Mouse (Mus musculus): ENCODE data around the gene Mcts2. TPM values are rescaled to one million over a fixed set of nuclear protein-coding genes. Genes with fewer than 3 reads are reported as not detected.

The Mcts2 gene
- total and polyA plus RNA-seq, 3 experiments: 2.7 to 3.0 TPM; not detected in 1

Other genes with a start within 250 kb of the Mcts2 start
- gene Defb23, start 222.4 kb upstream of the Mcts2 start, total RNA-seq (2012; rRNA removed): not detected in 2 replicates
- not detected for gene Defb23, start 222.4 kb upstream of the Mcts2 start, polyA plus RNA-seq (2012; ENCODE audit: insufficient read depth in 1 of 2, insufficient read length in 2 of 2, low read depth in 1 of 2, low replicate concordance in 2 of 2, missing spikeins in 1 of 2)
- not detected in 2 replicates for gene Defb20, start 210.0 kb upstream of the Mcts2 start, total RNA-seq (2012; rRNA removed)
- not detected for gene Defb20, start 210.0 kb upstream of the Mcts2 start, polyA plus RNA-seq (2012; ENCODE audit: insufficient read depth in 1 of 2, insufficient read length in 2 of 2, low read depth in 1 of 2, low replicate concordance in 2 of 2, missing spikeins in 1 of 2)
- not detected in 2 replicates for gene Defb22, start 196.9 kb upstream of the Mcts2 start, total RNA-seq (2012; rRNA removed)
- gene Defb22, start 196.9 kb upstream of the Mcts2 start, polyA plus RNA-seq (2012; ENCODE audit: insufficient read depth in 1 of 2, insufficient read length in 2 of 2, low read depth in 1 of 2, low replicate concordance in 2 of 2, missing spikeins in 1 of 2): not detected
- gene Defb26, start 175.3 kb upstream of the Mcts2 start, total RNA-seq (2012; rRNA removed): not detected in 2 replicates
- gene Defb26, start 175.3 kb upstream of the Mcts2 start, polyA plus RNA-seq (2012; ENCODE audit: insufficient read depth in 1 of 2, insufficient read length in 2 of 2, low read depth in 1 of 2, low replicate concordance in 2 of 2, missing spikeins in 1 of 2): not detected
- gene Defb28, start 168.8 kb upstream of the Mcts2 start, total RNA-seq (2012; rRNA removed): not detected in 2 replicates
- gene Defb28, start 168.8 kb upstream of the Mcts2 start, polyA plus RNA-seq (2012; ENCODE audit: insufficient read depth in 1 of 2, insufficient read length in 2 of 2, low read depth in 1 of 2, low replicate concordance in 2 of 2, missing spikeins in 1 of 2): not detected
- not detected in 2 replicates for gene Defb29, start 146.9 kb upstream of the Mcts2 start, total RNA-seq (2012; rRNA removed)
- not detected for gene Defb29, start 146.9 kb upstream of the Mcts2 start, polyA plus RNA-seq (2012; ENCODE audit: insufficient read depth in 1 of 2, insufficient read length in 2 of 2, low read depth in 1 of 2, low replicate concordance in 2 of 2, missing spikeins in 1 of 2)
- not detected in 2 replicates for gene Gm17416, start 117.7 kb upstream of the Mcts2 start, total RNA-seq (2012; rRNA removed)
- gene Gm17416, start 117.7 kb upstream of the Mcts2 start, polyA plus RNA-seq (2012; ENCODE audit: insufficient read depth in 1 of 2, insufficient read length in 2 of 2, low read depth in 1 of 2, low replicate concordance in 2 of 2, missing spikeins in 1 of 2): not detected
- gene Defb21, start 114.3 kb upstream of the Mcts2 start, total RNA-seq (2012; rRNA removed): not detected in 2 replicates
- gene Defb21, start 114.3 kb upstream of the Mcts2 start, polyA plus RNA-seq (2012; ENCODE audit: insufficient read depth in 1 of 2, insufficient read length in 2 of 2, low read depth in 1 of 2, low replicate concordance in 2 of 2, missing spikeins in 1 of 2): not detected
- gene Defb19, start 106.7 kb upstream of the Mcts2 start, total RNA-seq (2012; rRNA removed): not detected in 2 replicates
- not detected for gene Defb19, start 106.7 kb upstream of the Mcts2 start, polyA plus RNA-seq (2012; ENCODE audit: insufficient read depth in 1 of 2, insufficient read length in 2 of 2, low read depth in 1 of 2, low replicate concordance in 2 of 2, missing spikeins in 1 of 2)
- not detected in 2 replicates for gene Defb45, start 87.6 kb upstream of the Mcts2 start, total RNA-seq (2012; rRNA removed)
- not detected for gene Defb45, start 87.6 kb upstream of the Mcts2 start, polyA plus RNA-seq (2012; ENCODE audit: insufficient read depth in 1 of 2, insufficient read length in 2 of 2, low read depth in 1 of 2, low replicate concordance in 2 of 2, missing spikeins in 1 of 2)
- gene Defb36, start 82.7 kb upstream of the Mcts2 start, total RNA-seq (2012; rRNA removed): not detected in 2 replicates
- gene Defb36, start 82.7 kb upstream of the Mcts2 start, polyA plus RNA-seq (2012; ENCODE audit: insufficient read depth in 1 of 2, insufficient read length in 2 of 2, low read depth in 1 of 2, low replicate concordance in 2 of 2, missing spikeins in 1 of 2): not detected
- gene Defb25, start 64.0 kb upstream of the Mcts2 start, total RNA-seq (2012; rRNA removed): not detected in 2 replicates
- gene Defb25, start 64.0 kb upstream of the Mcts2 start, polyA plus RNA-seq (2012; ENCODE audit: insufficient read depth in 1 of 2, insufficient read length in 2 of 2, low read depth in 1 of 2, low replicate concordance in 2 of 2, missing spikeins in 1 of 2): not detected
- gene Rem1, start 60.1 kb upstream of the Mcts2 start, total RNA-seq (2012; rRNA removed): not detected in 2 replicates
- gene Rem1, start 60.1 kb upstream of the Mcts2 start, polyA plus RNA-seq (2012; ENCODE audit: insufficient read depth in 1 of 2, insufficient read length in 2 of 2, low read depth in 1 of 2, low replicate concordance in 2 of 2, missing spikeins in 1 of 2): not detected
- gene H13, start 17.6 kb upstream of the Mcts2 start, total RNA-seq (2012; rRNA removed): 73.8 and 82.7 TPM in 2 replicates
- gene H13, start 17.6 kb upstream of the Mcts2 start, polyA plus RNA-seq (2012; ENCODE audit: insufficient read depth in 1 of 2, insufficient read length in 2 of 2, low read depth in 1 of 2, low replicate concordance in 2 of 2, missing spikeins in 1 of 2): 100 to 1,000 TPM; 139 to 421 TPM
- 59.8 and 102 TPM in 2 replicates for gene Id1, start 49.2 kb downstream of the Mcts2 start, total RNA-seq (2012; rRNA removed)
- 100 to 1,000 TPM in 1 of 2 experiments, not detected in 1; 486 TPM for gene Id1, start 49.2 kb downstream of the Mcts2 start, polyA plus RNA-seq (2012; ENCODE audit: insufficient read depth in 1 of 2, insufficient read length in 2 of 2, low read depth in 1 of 2, low replicate concordance in 2 of 2, missing spikeins in 1 of 2)
- gene Cox4i2, start 67.1 kb downstream of the Mcts2 start, total RNA-seq (2012; rRNA removed): not detected in 2 replicates
- under 1 TPM in 1 of 2 experiments, not detected in 1; 0.17 TPM for gene Cox4i2, start 67.1 kb downstream of the Mcts2 start, polyA plus RNA-seq (2012; ENCODE audit: insufficient read depth in 1 of 2, insufficient read length in 2 of 2, low read depth in 1 of 2, low replicate concordance in 2 of 2, missing spikeins in 1 of 2)
- gene Bcl2l1, start 144.7 kb downstream of the Mcts2 start, total RNA-seq (2012; rRNA removed): 4.8 and 6.5 TPM in 2 replicates
- 10 to 100 TPM in 1 of 2 experiments, not detected in 1; 23.9 TPM for gene Bcl2l1, start 144.7 kb downstream of the Mcts2 start, polyA plus RNA-seq (2012; ENCODE audit: insufficient read depth in 1 of 2, insufficient read length in 2 of 2, low read depth in 1 of 2, low replicate concordance in 2 of 2, missing spikeins in 1 of 2)
- 59.3 and 68.3 TPM in 2 replicates for gene Tpx2, start 160.9 kb downstream of the Mcts2 start, total RNA-seq (2012; rRNA removed)
- gene Tpx2, start 160.9 kb downstream of the Mcts2 start, polyA plus RNA-seq (2012; ENCODE audit: insufficient read depth in 1 of 2, insufficient read length in 2 of 2, low read depth in 1 of 2, low replicate concordance in 2 of 2, missing spikeins in 1 of 2): 100 to 1,000 TPM in 1 of 2 experiments, not detected in 1; 131 TPM
- not detected in 2 replicates for gene Mylk2, start 224.3 kb downstream of the Mcts2 start, total RNA-seq (2012; rRNA removed)
- gene Mylk2, start 224.3 kb downstream of the Mcts2 start, polyA plus RNA-seq (2012; ENCODE audit: insufficient read depth in 1 of 2, insufficient read length in 2 of 2, low read depth in 1 of 2, low replicate concordance in 2 of 2, missing spikeins in 1 of 2): not detected
- not detected in 2 replicates for gene Foxs1, start 246.2 kb downstream of the Mcts2 start, total RNA-seq (2012; rRNA removed)
- gene Foxs1, start 246.2 kb downstream of the Mcts2 start, polyA plus RNA-seq (2012; ENCODE audit: insufficient read depth in 1 of 2, insufficient read length in 2 of 2, low read depth in 1 of 2, low replicate concordance in 2 of 2, missing spikeins in 1 of 2): not detected